Mouse (Mus musculus) lung, postnatal 10 days (tissue): ENCODE measurements around the gene Cops4.
A peak's percentile ranks its signal among the peaks of the same experiment; 100 is the strongest.

Experiments
- DNase-seq: peaks from one replicate; pipeline ENCODE4 v3.0.0; 2021

The Cops4 gene

DNA sequence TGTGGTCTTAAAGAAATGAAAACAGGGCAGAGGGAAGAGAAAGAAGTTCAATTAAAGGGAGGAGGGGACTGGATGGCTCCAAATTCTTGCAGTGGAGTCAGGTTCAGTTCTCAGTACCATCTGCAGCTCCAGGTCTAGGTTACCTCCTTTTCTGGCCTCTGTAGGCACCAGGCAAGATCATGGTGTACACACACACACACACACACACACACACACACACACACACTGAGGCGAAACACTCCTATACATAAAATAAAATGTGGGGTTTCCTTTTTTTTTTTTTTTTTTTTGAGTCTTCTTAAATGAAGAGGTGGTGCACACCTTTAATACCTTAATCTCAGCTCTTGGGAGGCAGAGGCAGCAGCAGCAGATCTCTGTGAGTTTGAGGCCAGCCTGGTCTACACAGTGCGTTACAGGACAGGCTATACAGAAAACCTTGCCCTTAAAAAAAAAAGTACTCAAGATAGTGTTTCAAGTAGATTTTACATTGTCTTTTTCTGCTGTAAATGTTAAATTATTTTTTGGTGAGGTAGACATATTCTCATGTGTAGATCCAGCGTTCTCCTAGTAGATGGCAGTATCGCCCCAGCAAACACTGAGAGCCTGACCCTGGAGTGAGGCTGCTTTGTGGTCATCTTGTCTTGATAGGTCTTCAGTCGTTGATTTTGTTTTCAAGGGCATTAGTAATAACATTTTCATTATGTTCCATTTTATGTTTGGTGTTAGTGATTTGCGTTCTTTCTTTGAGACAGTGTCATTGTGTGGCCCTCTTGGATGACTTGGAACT lies 28.4 kb downstream of the Cops4 start:
- DNase-seq, result peak; percentile 56

DNA sequence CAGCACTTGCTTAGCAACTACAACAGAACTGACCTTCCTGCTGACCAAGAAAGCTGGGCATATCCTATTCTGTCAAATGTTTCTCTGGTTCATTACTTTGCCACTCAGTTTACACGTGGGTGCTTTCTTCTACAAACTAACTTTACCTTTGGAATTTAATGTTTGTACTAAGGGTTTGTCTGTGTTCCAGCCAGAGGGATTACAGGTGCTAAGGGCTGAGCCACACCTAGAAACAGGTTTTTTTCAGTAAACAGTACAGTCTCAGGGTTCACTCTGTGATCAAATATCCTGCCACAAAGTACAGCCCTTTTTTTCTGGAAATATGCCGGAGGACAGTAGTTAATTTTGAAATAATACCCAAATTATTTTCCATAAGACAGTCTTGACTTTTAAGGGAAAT lies 30.1 kb downstream of the Cops4 start:
- no peak for DNase-seq

DNA sequence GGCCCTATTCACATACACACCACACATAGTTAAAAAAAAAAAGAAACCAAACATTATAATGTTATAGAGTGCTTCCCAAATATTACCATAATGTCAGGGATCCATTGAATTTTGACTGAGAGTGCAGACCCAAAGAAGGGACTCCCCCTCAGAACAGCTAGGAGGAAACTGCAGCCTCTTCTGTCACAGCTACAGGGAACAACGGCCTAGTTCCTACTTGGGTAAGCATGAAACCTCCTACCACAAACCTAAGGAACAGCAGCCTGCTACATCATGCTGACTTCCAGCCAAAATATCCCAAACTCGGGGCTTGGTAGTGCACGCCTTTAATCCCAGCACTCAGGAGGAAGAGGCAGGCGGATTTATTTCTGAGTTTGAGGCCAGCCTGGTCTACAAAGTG lies 31.2 kb downstream of the Cops4 start:
- no peak for DNase-seq

DNA sequence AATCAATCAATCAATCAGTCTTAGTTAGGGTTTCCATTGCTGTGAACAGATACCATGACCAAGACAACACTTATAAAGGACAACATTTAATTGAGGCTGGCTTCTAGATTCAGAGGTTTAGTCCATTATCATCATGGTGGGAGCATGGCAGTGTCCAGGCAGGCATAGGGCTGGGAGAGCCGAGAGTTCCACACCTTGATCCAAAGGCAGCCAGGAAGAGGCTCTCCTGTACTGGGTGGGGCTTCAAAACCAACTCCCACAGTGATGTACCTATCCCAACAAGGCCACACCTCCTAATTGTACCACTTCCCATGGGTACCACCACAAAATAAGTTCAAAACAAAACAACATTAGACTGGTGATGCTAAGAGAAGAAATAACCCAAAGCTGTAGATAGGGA lies 32.0 kb downstream of the Cops4 start:
- no peak for DNase-seq

DNA sequence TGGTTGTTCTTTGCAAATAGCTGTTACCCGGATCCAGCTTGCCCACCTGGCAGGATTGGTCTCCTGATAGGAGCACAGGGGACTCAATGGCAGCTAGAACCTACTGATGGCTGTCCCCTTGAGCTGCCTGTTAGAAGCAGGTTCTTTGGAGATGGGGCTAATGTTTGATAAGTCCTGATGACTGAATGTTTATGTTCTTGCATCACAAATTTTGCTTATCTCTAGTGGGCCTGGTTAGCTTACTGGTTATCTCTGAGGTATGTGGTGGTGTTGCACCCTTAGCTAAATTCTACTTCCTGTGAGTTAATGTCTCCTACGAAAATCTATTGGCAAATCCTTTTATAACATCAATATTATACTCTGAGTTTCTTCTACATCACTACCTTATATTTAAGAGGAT lies 33.8 kb downstream of the Cops4 start:
- DNase-seq, result no peak

DNA sequence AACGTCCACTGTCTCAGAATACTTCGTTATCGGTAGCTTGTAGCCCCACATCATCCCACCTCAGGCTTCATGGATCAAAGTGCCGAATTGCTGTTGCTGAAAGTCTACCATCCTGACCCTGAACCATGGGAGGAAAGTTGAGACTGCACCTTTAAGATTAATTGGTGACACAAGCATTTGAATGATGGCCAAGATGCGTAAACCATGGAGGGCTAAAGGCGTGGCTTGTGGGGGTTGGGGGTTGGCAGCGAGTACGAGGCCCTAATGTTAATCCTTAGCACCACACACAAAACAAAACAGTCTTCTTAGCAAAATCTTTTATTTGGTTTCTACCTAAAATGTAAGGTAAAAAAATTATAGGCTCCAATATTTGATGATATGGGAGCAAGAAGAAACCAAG lies 35.3 kb downstream of the Cops4 start:
- no peak for DNase-seq

DNA sequence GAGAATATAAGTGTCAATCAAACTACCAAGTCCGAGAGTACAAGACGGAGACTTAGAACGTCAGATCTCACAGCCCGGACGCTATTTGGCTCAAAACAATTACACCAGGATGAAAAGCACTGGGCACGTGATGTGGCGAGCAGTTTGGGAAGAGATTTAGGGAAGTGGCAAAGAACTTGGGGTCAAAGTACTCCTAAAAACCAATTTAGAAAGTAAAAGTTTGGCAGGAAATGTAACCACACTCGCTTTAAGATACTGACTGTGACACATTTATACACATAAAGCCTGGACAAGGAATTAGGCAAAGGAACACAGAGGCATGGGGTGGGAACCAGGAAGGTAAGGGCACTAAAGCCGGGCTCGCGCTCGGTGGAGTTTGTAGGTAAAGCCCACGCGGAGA lies 38.9 kb downstream of the Cops4 start:
- DNase-seq, result no peak

DNA sequence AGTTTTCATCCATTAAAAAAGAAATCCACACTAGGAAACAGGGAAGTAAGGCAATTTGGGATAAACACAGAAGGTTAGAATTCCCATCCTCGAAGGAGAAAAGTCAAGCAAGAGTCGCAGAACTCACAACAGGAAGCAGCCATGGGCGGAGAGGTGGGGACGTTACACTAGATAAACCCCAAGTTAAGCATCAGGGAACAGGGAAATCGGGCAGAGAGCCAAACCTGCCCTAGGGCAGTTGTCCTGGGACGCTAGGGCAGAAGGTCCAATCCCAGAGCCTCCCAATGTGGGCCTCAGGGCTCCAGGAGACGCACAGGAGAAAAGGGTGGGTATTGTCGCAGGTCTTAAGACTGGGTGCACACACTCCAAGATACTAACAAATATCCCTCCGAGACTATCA lies 39.4 kb downstream of the Cops4 start:
- DNase-seq, result no peak

DNA sequence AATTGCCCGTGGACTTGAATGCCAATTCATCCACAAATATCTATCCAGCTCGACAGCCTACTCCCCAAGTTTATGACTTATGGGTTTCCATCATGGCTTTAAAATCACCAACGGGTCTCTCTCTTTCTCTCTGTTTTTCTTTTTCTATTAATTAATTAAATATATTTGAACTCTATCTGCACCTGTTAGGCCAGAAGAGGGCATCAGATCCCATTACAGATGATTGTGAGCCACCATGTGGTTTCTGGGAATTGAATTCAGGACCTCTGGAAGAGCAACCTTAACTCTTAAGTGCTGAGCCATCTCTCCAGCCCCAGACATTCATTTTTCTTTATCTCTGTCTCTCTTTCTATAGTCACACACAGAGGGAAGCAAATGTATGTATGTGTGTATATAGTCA lies 40.7 kb downstream of the Cops4 start:
- no peak for DNase-seq

DNA sequence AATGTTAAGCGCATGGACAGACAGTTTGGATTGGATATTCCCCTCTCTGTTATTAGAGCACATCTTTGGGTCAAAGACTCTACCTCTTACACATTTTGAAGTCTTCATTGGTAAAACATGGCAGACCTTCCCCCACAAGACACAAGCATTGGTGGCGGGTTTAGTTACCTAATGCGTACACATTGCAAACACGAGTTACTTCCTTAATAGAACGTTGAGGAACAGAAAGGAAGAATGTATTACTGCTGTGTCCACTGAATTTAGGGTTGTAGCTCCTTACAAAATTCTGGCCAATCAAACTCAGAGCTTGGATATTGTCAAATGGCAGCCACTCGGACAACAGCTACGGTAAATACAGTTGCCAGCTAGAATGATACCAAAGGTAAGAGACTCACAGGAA lies 41.2 kb downstream of the Cops4 start:
- no peak for DNase-seq

DNA sequence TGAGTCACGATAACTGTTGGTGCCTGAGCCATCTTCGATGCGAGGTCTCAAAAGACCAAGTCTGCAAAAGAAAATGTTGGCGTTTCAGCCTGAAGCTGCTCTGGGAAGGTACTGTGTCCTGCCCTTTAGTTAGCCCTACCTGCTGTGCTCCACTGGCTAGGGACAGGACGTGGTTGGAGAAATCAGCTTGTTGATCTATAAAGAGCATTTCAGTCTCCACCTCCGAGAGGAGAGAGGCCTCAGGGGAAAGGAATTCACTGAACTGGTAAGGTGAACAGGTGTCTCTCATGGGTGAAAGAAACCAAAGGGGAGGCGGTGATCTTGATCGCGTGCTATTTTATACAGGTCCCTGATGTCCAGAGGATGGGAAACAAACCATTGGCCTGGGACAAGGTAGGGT lies 44.6 kb downstream of the Cops4 start:
- DNase-seq, result no peak

DNA sequence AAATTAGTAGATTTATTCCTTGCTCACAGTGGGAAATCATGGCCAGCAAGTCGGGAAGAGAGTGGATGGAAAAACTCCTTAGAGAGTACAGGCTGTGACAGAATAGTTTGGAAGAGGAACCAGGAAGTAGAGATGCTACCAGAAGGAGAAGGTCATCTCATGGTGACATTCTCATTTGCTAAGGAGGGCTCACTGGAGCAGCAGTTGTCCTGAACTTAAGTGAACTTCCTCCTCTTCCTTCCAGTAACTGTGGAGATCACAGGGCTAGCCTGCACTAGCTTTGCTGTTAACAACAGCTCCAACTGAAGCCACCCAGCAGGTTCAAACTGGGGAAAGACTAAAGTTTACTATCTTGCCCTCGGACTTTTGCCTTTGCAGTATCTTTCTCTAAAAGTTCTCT lies 48.7 kb downstream of the Cops4 start:
- no peak for DNase-seq

DNA sequence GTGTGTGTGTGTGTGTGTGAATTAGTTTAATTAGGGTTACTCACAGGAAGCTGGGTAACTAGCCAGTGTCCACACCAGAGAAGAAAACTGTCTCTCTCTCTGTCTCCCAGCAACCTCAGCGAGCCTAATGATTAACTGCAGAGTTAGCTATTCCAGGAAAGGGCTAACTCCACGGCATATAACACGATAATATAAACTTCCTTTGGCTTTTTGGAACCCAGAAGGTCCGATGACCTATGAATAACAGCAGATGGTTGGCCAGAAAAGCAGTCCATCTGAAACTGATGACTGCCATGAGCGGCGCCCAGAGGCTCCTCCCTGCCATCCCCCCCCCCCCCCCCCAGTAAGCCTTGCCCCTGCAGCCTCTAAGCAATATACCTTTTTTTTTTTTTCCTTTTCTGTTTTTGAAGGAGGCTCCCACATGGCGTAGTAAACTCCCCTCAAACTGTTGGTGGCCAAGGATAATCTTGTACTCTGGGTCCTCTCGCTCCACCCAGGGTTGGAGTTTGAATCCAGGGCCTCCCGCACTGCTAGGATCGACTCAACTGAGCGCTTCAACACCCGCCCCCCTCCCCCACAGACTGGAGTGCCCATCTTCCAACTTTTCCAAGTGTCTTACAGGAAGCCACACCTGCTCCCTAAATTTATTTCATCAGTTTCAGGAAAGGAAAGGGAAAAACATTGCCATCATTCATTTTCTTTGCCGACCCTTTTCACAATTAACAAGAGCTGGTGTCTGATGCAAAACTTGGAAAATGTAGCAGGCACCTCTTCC lies 49.3 kb downstream of the Cops4 start:
- peak; percentile 54 for DNase-seq

DNA sequence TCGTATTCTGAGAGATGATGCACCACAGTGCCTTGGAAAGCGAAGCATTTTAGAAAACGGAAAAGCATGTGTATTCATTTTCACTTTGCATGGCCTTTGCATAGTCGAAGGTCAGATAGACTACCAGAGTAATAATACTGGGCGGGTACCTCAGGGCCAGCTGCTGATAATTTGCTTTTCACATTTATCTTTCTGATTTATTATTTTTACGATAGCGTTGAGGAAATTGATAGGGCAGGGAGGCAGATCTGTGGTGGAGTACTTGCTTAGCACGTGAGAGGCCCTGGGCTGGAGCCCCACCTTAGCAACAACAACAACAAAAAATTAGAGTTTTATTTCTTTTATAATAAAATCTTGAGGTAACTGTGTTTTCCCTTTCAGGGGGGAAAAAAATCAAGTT lies 50.1 kb downstream of the Cops4 start:
- no peak for DNase-seq

DNA sequence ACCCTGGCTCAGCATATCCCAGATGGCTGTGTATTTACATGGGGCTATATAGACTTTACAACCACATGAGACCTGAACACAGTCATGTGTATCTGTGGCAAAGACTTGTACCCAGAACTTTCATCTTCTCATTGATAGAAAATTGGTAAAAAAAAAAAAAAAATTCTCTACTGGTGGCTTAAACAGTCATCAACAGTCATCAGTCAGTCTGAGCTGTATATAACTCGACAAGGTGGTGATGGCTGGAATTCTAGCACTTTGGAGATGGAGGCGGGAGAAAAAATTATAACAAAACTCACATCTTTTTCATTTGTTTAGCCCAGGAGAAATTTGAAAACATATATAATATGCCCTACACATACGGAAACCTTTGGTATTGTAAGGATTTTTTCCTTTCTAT lies 50.7 kb downstream of the Cops4 start:
- DNase-seq, result no peak

DNA sequence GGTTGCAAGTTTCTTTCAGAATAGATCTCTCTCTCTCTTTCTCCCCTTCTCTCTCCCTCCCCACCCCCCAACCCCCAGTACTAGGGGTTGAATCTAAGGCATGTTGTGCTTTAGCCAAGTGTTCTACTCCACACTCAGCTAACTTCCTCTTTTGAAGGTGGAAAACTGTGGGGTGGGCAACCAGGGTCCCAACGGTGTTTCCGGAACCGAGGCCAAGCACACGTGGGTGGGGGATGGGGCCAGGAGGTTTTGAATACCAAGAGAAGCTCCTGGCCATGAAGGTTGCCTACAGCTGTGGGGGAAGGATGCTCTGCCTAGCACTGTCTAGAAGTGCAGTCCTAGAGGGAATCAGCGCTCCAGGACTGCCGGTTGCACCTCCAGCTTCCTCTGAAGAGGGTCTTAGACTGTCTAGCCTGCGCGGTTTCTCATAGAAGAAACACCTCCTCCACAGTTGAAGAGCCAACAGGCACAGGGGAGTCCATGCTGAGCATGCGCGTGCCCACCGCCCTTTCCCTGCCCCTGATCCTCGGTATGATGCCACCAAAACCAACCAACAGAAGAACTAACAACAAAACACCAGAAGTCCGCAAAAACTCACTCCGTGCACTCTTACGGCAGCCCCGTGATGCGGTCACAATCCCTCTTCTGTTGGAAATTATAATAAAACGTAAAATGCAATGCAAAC lies 51.3 kb downstream of the Cops4 start:
- DNase-seq, result no peak

DNA sequence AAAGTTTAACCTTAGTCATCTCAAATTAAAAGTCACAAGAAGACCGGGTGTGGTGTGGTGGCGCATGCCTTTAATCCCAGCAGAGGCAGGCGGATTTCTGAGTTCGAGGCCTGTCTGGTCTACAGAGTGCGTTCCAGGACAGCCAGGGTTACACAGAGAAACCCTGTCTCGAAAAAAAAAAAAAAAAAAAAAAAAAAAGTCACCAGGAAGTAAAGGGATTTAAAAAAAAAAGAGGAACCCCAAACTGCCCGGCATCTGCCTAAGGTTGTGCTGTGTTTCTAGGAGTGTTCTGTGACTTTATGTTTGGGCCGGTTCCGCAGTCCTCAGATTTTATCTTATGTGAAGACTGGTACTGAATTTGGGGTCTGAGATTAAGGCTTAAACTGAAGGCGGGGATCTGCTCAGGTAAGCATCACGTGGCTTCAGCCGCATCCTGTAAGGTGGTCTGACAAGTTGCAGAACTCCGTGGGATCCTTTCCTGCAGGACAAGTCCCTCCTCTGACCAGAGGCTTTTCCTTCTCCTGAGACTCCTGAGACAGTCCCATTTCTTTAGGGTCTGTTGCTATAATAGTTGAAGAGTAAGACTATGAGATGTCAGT lies 52.0 kb downstream of the Cops4 start:
- no peak for DNase-seq

DNA sequence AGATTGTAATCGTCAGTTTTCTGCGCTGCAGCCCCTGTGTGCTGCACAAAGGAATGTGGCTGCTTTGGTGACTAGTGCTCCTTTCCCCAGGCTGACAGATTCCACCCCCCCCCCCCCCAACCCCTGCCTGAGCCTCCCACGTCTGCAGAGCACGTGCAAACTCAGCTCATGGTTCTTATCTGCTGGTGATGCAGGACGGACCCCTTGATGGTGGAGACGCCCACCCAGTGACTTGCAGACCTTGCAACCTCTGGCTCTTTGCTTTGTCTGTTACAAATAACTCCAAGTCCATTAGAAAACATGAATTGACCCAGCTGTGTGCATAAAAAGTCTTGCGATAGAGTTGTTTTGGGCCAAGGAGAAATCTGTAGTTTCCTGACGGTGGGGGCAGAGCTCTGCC lies 52.6 kb downstream of the Cops4 start:
- DNase-seq, result no peak

DNA sequence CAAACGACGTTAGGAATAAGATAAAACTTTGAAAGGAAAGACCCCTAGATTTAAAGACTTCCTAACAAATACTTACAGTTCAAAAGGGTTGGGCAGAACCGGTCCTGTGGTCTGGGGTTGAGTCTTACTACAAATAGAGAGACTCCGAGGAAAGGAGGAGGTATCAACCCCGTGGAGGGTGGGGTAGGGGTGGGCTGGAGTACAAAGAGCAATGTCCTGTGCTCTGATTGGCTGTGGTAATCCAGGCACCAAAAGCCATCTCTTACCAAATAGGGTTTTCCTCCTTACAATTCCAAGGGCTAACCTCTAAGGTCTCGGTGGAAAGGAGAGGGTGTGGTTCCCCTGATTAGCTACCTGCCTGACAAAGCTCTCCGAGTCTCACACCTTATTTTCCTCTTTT lies 54.0 kb downstream of the Cops4 start, which contains the start of gene Plac8:
Plac8 (minus strand) TSS at position 177 of the 400 bp plus-strand sequence.
- DNase-seq, result no peak

DNA sequence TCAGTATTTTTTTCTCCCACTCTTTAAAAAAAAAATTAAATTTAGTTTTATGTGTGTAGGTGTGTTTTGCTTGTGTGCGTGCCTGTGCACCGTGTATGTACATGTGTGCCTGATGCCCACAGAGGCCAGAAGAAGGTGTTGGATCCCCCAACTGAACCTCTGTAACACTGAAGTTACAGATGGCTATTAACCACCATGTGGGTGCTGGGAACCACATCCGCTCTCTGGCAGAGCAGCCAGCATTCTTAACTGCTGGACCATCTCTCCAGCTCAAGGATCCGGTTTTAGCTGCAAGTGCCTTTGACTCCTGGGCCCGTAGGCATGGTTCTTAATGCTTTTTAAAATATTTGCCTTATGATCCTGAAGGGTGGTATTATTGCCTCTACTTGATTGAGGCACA lies 55.1 kb downstream of the Cops4 start:
- no peak for DNase-seq

DNA sequence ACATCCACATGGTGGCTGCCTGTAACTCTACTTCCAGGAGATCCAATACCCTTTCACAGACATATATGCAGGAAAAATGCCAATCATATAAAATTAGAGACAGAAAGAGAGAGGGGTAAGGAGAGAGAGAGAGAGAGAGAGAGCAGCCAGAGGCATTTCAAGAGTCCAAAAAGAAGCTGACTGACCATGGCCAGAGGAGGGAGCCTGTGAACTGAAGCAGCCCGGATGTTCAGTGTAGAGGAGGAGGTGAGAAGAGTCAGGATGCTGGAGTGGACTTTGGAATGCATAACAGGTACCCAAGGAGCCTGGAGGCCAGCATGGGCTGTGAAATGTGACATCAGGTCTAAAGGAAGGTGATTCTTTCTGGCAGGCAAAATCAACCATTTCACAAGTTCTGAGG lies 56.7 kb downstream of the Cops4 start:
- no peak for DNase-seq

DNA sequence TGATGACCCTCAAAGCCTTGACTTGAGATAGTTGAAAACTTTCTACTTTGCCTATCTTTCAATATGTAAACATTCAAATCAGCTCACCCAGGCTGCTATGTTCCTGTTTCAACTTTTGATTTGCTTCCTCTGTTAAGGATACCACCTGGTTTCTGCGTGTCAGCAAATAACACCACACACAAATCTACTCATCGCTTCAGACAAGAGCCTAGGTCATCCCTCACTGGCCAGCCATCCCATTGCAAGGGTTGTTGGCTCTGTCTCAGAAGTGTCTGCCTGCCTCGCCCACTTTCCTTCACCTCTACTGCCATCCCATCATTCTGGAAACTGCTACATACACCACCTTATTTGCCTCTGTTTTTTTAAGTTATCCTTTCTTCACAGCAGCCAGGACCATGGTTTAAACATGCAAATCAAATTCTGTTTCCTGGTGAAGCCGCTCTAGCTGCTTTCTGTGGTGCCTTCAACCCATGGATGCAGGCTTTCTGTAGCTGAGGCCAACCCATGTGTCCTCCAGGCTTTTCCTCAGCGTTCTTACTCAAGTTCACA lies 60.8 kb downstream of the Cops4 start:
- no peak for DNase-seq
